Mouse (Mus musculus) ES-E14 (cell line): ENCODE results near the gene Acot3. TPM values are rescaled to one million over a fixed set of nuclear protein-coding genes. Genes with fewer than 3 reads are reported as not detected.
A peak's percentile ranks its signal among the peaks of the same experiment; 100 is the strongest.
"Not testable (repeated sequence)": the region's sequence is repeated elsewhere in the genome, so short reads cannot be mapped to it uniquely, and the experiment has no call there.

ENCODE experiments used
- DNase-seq: peaks from one replicate; pipeline ENCODE4 v3.0.0-alpha.2; 2013; ENCODE audit warnings: low read depth, low spot score
- H3K27ac ChIP-seq: 2 replicates; pipeline ENCODE4 v1.5.1; 2012; ENCODE audit warnings: low read depth, mild to moderate bottlenecking, low read length, moderate library complexity, mixed read lengths; ENCODE audit not compliant: poor library complexity, insufficient read depth, severe bottlenecking
- H3K36me3 ChIP-seq: 2 replicates; pipeline ENCODE4 v1.6.1; 2012; ENCODE audit warnings: mild to moderate bottlenecking, low read length, moderate library complexity, mixed read lengths; ENCODE audit not compliant: control insufficient read depth, poor library complexity, insufficient read depth, severe bottlenecking
- H3K4me1 ChIP-seq, 2 experiments: fragments of 150-350 bp in 1 of 2; sonication (generic) in 1 of 2; 2 replicates each; pipeline ENCODE4 v1.6.1; 2012; ENCODE audit warnings: low read length in 2 of 2, mild to moderate bottlenecking in 1 of 2, mixed read lengths in 1 of 2; ENCODE audit not compliant: control insufficient read depth in 2 of 2, insufficient read depth in 2 of 2, poor library complexity in 1 of 2
- H3K4me3 ChIP-seq, 2 experiments: fragments of 150-350 bp in 1 of 2; sonication (generic) in 1 of 2; 2 replicates each; pipeline ENCODE4 v1.5.1; 2012; ENCODE audit warnings: low read length in 2 of 2, low read depth in 1 of 2, mild to moderate bottlenecking in 1 of 2, mixed read lengths in 1 of 2; ENCODE audit not compliant: insufficient read depth in 1 of 2, poor library complexity in 1 of 2, severe bottlenecking in 1 of 2
- H3K9ac ChIP-seq: 2 replicates; pipeline ENCODE4 v1.6.1; 2012; ENCODE audit warnings: low read depth, mild to moderate bottlenecking, low read length, mixed read lengths; ENCODE audit not compliant: poor library complexity, insufficient read depth, severe bottlenecking
- H3K9me3 ChIP-seq: fragments of 150-350 bp; sonication (generic); 2 replicates; pipeline ENCODE4 v1.6.1; 2012; ENCODE audit warnings: low read depth, mild to moderate bottlenecking, low read length; ENCODE audit not compliant: control insufficient read depth, insufficient read depth
- CHD2 ChIP-seq: IDR thresholded peaks from 2 replicates; pipeline ENCODE4 v1.6.1; 2014; ENCODE audit warnings: mild to moderate bottlenecking, low read depth, low read length, inconsistent platforms
- HCFC1 ChIP-seq: IDR thresholded peaks from 2 replicates; pipeline ENCODE4 v1.6.1; 2012; ENCODE audit warnings: low read length, inconsistent platforms, borderline replicate concordance; ENCODE audit not compliant: insufficient read depth
- MAFK ChIP-seq: IDR thresholded peaks from 2 replicates; pipeline ENCODE4 v1.6.1; 2014; ENCODE audit warnings: mild to moderate bottlenecking, low read depth, low read length, inconsistent platforms; ENCODE audit not compliant: insufficient read depth
- ZC3H11A ChIP-seq: IDR thresholded peaks from 2 replicates; pipeline ENCODE4 v1.6.1; 2012; ENCODE audit warnings: low read depth, mild to moderate bottlenecking, inconsistent platforms, low read length, borderline replicate concordance
- ZNF384 ChIP-seq: IDR thresholded peaks from 2 replicates; pipeline ENCODE4 v1.6.1; 2012; ENCODE audit warnings: low read depth, low read length, inconsistent platforms
- in situ Hi-C, 2 experiments: fragments of 600-800 bp; cut with MboI; formaldehyde crosslinking; loops; one replicate each; pipeline ENCODE4 v1.15.1; 2025; ENCODE audit warnings: low sequenced_read_pairs in 2 of 2, inconsistent platforms in 1 of 2; ENCODE audit not compliant: unreplicated experiment in 2 of 2
- total RNA-seq: library from RNA; depleted of rRNA; stranded (reverse); fragments of 300-350 nt; gene quantifications from 2 replicates; pipeline ENCODE4 v1.2.3, GENCODE M21; 2012

The Acot3 gene
- total RNA-seq, 1 experiment = 0.27 TPM

DNA sequence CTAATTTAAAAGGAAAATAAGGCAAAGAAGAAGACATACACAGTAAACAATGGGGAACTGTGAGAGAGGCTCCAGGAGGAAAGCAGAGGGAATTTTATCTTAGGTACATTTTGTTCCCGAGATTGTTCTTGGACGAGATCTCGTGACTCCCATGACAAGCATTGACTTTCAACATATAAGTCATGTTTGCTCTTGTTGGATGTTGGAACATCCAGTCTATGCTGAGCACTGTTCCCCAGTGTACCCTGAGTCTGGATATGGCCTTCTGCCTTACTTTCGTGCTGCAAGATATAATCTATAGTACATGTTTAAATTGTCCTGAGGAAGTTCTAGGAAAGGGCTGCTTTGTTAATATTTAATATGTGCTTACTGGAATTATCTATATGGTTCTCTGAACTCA, 32.6 kb downstream of the Acot3 start:
- Histone ChIP-seq H3K36me3 (no peaks in the 10 kb centered on the region), H3K27ac (no peak overlapping the region), H3K4me3 (no peak overlapping the region), H3K9me3 (0 out of 2 replicates have a peak, but pooled peaks cover 2% of the 10 kb centered on the region), H3K4me1 (no peaks in the 10 kb centered on the region), H3K9ac (no peak overlapping the region)
- no peak for TF ChIP-seq HCFC1
- TF ChIP-seq MAFK = no peak
- TF ChIP-seq ZC3H11A = no peak
- no peak for TF ChIP-seq CHD2
- TF ChIP-seq ZNF384 = no peak
- no peak for DNase-seq
- in situ Hi-C loops = no loop called here

DNA sequence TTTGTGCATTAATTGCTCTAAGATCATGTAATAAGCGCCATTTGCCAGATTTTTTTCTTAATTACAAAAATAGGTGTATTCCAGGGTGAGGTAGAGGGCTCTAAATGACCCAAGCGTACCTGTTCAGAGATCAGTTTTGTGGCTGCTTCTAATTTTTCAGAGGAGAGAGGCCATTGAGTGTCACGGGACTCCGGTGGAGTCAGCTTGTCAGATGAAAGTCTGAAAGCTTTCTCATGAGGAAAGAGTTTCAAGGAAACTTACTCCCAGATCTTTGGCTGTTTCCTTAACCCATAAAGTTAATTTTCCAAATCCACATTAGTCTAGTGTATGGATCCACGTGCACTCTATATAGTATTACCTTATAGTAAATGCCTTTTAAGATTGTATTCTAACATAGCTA, 42.7 kb downstream of the Acot3 start:
- H3K9me3 ChIP-seq, H3K4me3 ChIP-seq, in situ Hi-C loops, H3K36me3 ChIP-seq, H3K27ac ChIP-seq, H3K9ac ChIP-seq, DNase-seq, H3K4me1 ChIP-seq: not testable (repeated sequence)

DNA sequence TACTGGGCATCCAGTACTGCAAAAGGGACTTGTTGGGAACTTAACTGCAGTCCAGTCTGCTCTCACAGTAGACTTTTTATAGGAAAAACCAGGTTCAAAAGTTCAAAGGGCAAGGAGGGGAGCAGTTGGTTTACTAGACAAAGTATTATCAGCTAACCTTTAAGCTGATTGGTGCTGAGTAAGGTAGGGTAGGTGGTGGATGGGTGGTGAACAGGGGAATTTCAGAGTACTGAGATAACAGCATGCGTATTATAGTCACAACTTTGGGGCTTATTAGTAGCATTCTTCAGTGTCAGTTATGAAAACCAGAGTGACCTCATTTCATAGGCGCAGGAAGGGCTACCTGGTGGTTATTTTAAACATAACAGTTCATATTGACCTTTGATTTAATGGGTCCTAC, 47.7 kb downstream of the Acot3 start:
- no peaks in the 10 kb centered on the region for H3K36me3 ChIP-seq
- H3K27ac ChIP-seq = no peak overlapping the region
- DNase-seq = no peak
- no peak overlapping the region for H3K4me3 ChIP-seq
- H3K9ac ChIP-seq = no peak overlapping the region
- no peaks in the 10 kb centered on the region for H3K9me3 ChIP-seq
- no peaks in the 10 kb centered on the region for H3K4me1 ChIP-seq
- in situ Hi-C loops = no loop called here
- TF ChIP-seq HCFC1 (no peak), ZNF384 (no peak), MAFK (no peak), ZC3H11A (no peak), CHD2 (no peak)

DNA sequence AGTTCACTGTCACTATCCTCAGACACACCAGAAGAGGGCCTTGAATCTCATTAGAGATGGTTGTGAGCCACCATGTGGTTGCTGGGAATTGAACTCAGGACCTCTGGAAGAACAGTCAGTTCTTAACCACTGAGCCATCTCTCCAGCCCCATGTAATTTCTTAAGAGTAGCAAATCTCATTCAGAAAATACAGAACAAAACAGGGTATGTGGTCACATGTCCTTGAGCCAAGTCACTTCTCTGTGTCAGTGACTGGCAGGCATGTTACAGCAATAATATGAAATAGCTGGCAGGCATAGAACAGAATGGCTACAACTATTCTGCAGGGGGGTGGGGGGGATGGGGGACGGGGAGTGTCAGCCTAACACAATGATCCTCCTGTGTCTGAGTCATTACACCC, 48.1 kb downstream of the Acot3 start:
- H3K9me3 ChIP-seq = no peaks in the 10 kb centered on the region
- DNase-seq = no peak
- H3K9ac ChIP-seq = no peak overlapping the region
- H3K27ac ChIP-seq = no peak overlapping the region
- H3K36me3 ChIP-seq = no peaks in the 10 kb centered on the region
- H3K4me1 ChIP-seq = no peaks in the 10 kb centered on the region
- no peak overlapping the region for H3K4me3 ChIP-seq
- in situ Hi-C loops = no loop called here
- TF ChIP-seq HCFC1 (no peak), CHD2 (no peak), ZNF384 (no peak), MAFK (no peak), ZC3H11A (no peak)

DNA sequence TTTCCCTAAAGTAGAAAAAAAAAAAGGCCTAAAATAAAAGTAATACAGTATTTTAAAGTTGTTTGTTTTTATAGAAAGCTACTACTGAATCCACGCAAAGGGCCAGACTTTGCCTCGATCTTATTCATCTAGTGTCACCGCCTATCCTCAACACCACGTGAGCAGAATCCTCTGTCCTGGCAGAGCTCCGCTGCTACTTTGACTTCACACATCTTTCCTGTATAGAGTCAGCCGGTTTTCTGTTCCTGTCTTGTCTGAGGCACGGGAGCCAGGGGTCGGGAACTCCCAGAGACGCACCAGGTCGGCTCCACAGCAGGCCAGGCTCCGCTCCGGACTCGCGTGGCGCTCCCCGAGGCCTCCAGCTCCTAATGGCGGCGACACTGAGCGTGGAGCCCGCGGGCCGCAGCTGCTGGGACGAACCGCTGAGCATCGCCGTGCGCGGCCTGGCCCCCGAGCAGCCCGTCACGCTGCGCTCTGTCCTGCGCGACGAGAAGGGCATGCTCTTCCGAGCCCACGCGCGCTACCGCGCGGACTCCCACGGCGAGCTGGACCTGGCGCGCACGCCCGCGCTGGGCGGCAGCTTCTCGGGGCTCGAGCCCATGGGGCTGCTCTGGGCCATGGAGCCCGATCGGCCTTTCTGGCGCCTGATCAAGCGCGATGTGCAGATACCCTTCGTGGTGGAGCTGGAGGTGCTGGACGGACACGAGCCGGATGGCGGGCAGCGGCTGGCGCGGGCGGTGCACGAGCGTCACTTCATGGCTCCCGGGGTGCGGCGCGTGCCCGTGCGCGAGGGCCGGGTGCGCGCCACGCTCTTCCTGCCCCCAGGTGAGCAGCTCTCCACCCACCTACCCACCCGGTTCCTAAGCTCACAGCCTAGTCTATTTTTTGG, 48.9 kb downstream of the Acot3 start, which contains the start of gene Acot6:
Acot6 (plus strand) TSS at position 51 of the 889 bp plus-strand sequence.
- in situ Hi-C loops, H3K4me1 ChIP-seq, H3K9me3 ChIP-seq, H3K36me3 ChIP-seq, DNase-seq, H3K27ac ChIP-seq: not testable (repeated sequence)
- Histone ChIP-seq H3K9ac (peak within 1 kb of the TSS; percentile 71; the same call in 1 of the 2 replicates), H3K4me3 (peak within 1 kb of the TSS; percentile 68 to 78)
